Mouse (Mus musculus): ENCODE data around the gene Fcho1. TPM values are rescaled to one million over a fixed set of nuclear protein-coding genes. Genes with fewer than 3 reads are reported as not detected.
"Not testable (repeated sequence)": the region's sequence is repeated elsewhere in the genome, so short reads cannot be mapped to it uniquely, and the experiment has no call there.

Fcho1 gene
- polyA plus RNA-seq, 3 experiments from 2014 or later: 37.6 to 66.4 (median 54.3) TPM

DNA sequence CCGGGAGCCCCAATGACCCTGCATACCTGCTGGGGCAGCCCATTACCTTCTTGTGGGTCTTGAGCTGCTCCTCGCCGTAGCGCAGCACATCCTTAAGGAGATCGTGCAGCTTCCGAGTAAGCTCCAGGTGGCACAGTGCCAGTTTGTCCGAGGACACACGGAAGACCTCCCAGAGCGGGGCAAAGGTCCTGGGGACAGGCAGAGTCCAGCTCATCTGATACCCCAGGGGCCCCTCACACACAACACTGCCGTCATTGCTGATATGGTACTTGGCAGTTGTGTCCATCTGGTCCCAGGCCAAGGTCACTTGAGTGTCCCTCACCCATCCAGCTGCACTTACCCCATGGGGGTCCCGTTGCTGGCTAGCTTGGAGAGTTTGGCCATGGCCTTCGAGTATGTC lies 8.4 kb downstream of the Fcho1 start:
- no peak for ATAC-seq

DNA sequence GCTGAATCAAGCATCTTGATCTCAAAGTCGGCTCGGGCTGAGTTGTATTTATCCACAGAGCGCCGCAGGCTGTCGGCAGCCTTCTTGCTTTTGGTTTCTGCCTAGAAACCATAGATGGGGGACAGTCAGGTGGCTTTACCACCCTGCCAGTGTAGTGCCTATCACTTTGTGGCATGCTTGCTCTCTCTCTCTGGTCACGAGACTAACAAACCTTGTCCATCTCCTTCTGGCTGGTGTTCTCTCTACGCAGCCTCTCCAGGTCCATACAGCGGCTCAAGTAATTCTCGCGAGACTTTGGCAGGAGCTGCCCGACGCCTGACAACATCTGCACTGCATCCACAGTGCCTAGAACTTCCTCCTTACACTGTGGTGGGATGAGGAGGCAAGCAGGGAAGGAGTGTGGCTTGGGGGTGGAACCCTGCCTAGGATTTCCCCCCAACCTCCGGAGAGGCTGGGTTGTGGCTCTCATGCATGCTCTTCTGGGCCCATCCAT lies 8.9 kb downstream of the Fcho1 start:
- ATAC-seq: no peak

DNA sequence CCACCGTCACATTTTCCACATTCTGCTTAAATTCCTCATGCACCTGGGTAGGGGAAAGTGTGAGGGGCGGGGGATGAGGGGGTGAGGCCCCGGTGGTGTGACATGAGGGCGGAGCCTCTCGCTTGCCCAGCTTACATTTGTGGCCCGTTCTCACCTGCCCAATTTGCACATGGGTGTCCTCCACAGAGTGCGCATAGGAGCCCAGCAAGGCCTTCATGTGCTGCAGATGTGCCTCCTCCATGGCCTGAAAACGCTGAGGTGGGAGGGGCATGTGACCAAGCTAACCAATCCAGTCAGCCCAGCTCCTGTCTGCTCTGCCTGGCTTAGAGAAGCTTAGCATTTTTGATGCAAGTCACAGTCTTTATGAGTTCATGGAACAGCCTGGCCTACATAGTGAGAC lies 10.0 kb downstream of the Fcho1 start:
- ATAC-seq: no peak

DNA sequence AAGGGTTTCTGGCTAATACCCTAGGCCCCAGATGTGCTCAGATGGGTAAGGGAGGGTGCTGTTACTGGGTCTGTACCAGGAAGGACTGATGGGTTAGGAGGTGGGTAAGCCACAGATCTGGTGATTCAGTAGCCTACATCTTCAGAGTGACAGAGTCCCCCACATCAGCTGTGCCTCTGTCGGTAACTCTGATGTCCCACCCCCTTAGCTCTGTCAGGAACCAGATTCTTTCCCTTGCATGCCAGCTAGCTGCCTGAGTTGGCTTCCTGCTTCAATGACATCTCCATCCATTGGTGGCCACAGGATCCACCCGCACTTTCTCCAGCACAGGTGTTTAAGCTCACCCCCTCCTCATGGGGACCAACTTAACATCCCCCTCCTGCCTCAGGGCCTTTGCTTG lies 13.9 kb downstream of the Fcho1 start:
- no peak for ATAC-seq

DNA sequence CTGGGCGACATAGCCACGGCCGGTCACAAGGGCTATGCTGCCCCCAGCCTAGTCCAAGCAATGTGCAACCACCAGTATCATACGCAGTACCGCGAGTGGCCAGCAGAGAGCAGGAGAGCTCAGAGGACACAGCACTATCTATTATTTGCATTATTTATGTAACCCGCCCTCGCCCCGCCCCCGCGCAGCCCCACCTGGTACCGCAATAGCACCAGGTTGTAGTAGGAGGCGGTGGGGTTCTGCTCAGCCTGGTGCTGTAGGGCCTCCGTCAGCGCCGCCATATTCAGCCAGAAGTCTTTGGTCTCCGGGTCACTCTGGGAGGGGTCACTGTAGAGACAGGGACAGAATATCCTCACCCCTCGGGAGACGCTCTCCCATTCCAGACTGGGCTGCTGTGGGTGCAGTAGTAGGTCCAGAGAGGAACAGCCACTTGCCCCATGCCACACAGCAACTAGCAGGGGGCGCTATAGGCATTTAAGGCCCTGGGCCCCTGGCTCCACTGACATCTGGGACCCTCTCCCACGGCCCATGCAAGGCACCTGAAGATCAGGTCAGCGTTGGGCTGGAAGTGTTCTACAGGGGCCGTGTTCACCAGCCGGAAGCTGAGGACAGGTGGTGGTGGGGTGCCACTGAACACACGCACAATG lies 15.6 kb downstream of the Fcho1 start:
- peak; percentile 46 for ATAC-seq

DNA sequence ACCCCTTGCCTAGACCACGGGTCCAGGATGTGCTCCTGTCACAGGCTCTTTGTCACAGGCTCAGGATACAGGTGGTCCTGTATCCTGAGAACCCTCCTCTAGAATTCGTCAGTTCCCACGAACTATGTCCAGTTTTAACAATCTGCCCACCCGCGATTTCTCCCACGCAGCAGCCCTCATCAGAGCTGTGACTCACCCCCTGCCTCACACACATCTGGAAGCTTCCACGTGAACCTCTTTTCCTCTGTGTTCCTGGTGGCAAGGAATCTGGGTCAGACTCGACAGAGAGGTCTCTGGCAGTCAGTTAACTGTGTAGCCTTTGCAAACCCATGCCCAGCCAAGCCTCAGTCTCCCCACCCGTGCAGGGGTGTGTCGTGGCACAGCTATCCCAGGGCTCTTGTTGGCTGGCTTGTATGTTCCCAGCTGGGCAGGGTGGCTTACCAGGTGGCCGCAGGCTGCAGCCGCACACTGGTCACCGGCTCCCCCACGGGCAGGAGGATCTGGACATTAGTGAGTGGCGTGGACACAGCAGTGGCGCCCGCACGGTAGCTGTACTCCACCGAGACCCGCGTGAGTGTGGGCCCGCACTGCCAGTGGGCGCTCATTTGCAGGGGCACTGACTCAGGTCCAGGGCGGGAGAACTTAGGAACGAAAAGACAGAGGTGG lies 16.2 kb downstream of the Fcho1 start:
- no peak for ATAC-seq

DNA sequence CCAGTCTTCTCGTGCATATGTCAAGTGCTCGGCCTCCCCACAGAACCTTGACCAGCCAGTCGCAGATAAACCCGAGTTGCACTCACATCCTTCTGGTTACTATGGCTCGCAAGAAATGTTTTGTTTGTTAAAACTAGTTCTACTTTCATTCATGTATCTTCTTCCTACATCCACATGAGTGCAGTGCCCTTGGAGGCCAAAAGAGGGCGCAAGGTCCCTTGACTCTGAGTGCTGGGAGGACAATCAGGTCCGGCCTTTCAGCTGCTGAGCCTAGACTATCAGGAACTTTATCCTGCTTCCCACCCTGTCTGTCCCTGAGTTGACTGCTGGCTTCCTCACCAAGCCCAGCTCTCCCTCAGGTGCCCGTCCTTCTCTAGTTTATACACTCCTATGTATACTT lies 17.6 kb downstream of the Fcho1 start:
- no peak for ATAC-seq

DNA sequence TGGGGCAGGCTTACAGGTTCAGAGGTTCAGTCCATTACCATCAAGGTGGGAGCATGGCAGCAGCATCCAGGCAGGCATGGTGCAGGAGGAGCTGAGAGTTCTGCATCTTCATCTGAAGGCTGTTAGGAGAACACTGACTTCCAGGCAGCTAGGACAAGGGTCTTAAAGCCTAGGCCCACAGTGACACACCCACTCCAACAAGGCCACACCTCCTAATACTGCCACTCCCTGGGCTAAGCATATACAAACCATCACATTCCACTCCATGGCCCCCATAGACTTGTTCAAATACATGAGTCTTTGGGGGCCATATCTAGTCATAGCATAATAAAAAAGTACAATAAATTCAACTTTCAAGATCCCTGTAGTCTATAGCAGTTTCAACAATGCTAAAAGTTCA lies 22.1 kb downstream of the Fcho1 start:
- not testable (repeated sequence) for ATAC-seq

DNA sequence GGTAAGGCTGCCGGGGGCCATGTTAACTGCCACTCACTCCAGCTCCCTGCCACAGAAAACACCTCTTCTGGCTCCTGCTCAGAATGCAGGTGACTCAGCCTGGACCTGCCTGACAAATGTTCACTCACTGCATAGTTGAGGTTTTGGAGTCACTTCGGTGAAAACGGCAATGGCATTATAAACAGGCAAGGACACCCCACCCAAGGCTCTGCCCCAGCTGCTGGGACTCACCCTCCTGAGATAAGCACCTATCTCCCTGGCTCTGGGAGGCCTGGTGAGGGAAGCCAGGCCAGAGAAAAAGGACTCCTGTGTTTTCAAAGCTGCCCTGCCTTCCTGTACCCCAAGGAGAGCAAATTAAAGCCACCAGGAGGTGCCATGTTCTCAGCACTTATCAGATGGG lies 22.6 kb downstream of the Fcho1 start:
- no peak for ATAC-seq

DNA sequence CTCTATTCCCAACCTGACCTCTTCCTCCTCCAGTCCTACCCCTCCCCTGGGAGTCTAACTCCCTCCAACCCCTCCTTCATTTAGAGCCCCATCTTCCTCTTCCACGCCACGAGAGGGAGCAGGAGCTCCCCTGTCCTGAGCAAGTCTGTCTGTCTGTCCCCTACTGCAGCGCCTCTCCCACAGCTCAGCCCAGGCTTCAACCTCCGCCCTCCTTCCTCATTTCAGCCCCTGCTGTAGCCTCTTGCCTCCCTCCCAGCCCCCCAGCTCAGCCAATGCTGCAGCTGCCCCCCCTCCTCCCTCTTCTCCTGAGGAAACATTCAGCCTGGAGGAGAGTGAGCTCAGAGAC lies 23.5 kb downstream of the Fcho1 start:
- ATAC-seq: peak; percentile 44

DNA sequence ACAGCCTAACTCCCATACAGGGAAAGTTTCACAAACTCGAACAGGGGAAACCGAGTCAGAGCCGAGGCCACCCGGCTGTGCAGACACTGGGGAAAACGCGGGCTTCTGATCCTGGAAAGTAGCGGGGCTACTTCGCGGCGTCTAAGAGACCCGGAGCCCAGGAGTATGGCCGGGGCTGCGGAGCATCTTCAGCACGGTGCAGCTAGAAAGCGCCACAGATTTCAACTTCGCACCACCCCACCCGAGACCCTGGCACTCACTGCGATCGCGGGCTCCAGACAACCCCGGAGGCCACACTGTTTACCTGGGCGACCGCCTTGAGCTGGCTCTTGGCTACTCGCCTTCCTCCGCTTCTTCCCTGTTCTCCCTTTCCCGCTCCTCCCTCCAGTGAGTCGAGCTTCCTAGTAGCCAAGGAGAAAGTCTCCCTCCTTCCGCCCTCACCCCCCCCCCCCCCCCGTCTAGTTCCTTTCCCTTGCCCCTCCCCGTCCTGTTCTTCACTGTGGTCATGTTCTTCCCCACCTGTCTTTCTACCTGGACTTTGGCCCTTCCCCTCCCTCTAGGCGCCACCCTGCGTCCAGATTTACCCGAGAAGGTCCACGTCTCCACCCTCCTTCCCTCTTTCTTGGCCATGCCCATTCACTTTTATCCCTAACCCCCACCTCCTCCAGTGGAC lies 24.0 kb downstream of the Fcho1 start, which contains the start of gene B3gnt3:
Gene B3gnt3 (minus strand): TSS at position 376 of the 673 bp plus-strand sequence.
- peak; percentile 67 for ATAC-seq

DNA sequence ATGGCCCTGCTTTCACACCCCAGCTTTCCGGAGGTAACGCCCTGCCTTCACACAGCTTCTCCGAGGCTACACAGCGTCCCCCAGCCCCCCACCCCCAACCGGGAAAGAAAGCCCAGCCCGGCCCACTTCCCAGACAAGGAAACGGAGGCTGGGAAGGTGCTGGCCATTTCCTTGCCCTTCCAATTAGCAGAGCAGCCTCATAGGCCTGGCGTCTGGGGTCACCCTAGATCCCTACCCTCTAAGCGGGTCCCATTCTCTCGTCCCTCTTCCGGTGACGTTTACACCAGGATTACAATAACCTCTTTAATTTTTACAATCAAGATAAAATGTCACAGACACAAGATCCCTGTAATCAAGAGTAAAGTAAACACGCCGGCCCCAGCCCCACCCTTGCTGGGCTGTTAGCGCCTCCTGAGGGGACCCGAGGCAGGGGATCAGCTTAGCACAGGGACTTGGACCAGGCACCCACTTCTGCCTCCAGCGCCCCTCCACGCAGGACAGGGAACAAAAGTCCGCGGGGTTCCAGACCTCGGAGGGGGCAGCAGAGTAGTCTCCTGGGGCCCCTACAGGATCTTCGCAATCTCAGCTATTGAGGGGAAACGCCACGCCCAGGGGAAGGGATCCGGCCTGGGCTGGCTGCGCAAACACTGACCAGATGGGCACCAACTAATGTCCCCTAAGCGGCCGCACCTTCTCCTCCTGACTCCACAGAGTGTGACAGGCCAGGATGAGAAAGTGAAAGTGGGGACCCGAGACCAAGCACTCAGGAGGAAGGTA lies 24.8 kb downstream of the Fcho1 start:
- ATAC-seq: peak; percentile 54

DNA sequence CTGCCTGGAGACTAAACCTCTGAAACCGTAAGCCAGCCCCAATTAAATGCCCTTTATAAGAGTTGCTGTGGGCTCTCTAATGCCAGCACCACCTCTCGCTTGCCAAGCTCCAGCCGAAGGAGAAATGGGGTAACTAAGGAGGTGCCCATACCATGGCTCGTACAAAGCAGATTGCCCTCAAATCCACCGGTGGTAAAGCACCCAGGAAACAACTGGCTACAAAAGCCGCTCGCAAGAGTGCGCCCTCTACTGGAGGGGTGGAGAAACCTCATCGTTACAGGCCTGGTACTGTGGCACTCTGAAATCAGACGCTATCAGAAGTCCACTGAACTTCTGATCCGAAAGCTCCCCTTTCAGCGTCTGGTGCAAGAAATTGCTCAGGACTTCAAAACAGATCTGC lies 30.1 kb downstream of the Fcho1 start:
- not testable (repeated sequence) for ATAC-seq

DNA sequence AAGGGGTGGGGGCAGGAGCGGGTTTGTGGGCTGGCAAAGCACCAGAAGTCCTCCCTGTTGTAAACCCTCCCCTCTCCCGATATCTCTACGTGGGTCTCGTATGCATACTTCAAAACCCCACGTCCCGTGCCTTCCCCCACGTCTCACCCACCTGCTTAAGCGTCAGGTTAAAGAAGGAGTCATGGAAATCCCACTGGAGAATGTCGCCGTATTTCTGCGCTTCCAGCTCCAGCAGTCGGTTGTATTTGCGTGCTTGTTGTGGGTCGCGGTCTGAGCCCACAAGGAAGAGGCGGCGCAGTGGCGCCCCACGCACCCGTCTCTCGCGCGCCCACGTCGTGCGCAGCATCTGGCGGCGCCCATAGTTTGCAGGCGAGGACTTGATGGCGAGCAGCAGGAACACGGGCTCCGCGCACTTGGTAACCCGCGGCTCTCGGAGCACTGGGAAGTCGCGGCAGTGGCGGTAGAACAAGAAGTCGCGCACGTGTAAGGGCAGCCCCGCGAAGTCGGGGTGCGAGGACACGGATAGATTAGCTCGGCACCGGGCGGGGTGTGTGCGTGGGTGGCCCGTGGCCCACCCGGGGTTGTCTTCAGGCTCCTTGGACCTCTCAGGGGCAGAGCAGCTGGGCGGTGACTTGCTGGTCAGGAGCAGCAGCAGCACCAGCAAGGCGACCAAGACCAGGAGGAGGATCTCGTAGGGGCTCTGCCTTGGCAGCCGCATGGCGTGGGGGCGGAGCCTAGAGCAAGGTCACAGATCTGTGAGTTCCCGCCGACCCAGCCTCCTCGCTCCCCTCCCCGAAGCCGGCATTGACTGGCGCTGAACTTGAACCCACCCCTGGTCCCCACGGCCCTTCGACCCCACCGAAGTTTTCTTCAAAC lies 32.1 kb downstream of the Fcho1 start:
- ATAC-seq: peak; percentile 5

DNA sequence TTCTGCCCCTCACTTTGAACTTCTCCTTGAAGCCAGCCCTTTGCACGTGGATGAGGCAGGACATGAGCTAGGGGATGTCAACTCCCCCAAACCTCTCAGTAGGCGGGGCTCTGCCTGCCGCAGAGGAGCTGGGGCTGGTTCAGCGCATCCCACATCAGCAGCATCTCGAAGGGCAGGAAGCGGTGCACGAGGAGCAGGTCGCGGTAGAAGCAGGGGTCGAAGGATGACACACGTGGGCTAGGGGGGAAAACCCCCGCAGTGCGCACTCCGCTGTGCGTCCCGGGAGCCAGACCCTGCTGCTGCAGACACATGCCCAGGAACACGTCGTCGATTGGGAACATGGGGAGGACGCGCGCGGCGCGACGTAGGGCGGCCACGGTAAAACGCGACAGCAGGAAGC lies 33.0 kb downstream of the Fcho1 start:
- ATAC-seq: peak; percentile 91

DNA sequence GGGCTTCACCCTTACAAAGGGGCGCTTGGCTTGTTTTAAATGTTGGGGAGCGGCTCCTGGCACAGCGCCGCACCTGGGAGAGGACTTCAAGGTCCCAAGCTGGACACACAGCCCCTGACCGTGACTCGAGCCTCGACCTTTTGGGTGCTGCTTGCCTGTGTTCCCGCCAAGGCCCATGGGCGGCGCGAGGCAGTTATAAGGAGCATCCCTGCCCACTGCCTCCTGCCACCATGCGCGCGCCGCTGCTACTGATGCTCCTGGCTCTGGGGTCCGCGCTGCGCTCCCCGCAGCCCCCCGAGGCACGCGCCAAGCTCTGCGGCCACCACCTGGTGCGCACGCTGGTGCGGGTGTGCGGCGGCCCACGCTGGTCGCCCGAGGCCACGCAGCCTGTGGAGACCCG lies 36.5 kb downstream of the Fcho1 start, which contains the start of gene Insl3:
Gene Insl3 (plus strand): TSS at position 187 of the 400 bp plus-strand sequence.
- ATAC-seq: no peak

DNA sequence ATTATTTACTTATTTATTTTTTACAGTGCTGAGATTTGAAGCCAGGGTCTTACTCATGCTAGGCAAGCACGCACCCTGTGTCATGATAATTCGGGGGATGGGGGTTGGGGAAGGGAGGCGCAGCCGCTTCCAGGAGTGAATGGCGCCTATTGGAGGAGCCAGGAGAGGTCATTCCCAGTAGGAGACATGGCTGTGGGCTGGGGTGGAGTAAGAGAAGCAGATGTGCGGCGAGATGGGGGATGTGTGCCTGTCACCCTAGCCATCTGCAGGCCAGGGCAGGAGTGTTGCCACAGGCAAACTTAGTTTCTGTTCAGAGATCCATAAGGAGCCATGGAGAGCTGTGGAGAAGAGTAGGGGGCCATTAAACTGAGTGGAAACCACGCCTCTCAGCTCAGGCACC lies 37.9 kb downstream of the Fcho1 start:
- no peak for ATAC-seq

DNA sequence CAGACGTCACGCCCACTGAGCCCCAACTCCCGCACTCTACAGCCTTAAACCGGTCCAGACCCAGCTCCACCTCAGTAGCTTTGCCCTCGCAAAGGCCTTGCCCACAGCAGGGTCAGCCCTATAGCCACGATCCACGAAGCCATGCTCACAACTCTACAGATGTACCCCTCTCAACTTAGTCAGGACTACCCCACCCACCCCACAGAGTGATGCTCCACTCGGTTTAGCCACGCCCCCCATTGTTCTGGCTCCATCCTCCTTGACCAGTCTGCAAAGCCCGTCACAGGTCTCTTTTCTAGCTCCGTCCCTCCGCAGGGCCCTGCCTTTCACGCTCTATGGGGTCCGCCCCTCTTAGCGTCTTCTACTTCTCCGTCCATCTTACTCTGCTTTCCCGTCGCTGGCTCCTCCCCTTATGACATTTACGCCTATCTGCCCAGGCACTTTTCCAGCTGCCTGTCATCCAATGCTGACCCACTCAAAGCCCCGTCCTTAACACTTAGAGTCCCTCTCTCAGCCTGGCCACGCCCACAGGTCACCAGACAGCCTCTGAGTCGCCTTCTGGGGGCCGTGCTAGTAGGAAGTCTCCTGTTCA lies 39.3 kb downstream of the Fcho1 start:
- no peak for ATAC-seq

DNA sequence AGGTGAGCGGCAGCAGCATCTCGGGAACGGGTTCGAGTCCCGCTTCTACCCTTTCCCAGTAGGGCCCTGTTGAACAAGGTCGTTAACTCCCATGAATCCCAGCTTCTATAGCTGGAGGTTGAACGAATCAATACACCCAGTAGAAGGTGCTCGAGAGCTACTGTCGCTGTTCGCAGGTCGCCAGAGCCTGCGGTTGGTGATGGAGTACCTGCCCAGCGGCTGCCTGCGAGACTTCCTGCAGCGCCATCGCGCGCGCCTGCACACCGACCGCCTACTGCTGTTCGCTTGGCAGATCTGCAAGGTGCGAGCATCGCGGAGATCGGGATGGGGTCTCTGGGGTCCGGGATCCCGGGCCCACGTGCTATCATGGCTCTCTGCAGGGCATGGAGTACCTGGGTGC lies 39.9 kb downstream of the Fcho1 start:
- ATAC-seq: no peak

DNA sequence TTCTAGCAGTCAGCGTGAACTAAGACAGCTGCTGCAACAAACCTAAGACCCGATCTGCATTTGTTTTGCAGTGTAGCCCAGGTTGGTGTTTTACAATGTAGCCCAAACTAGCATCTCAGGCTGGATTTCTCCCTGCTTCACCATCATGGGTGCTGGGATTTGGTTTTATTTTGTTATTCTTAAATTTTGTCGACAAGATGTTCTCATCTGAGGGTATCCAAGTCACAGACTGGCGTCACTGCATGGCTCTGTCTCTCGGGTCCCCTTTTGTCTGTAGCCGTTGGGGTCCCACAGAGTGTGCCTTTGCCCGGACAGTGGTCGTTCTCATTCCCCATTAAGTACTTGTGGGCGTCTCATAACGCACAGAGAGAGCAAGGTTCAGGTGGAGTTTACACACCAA lies 40.8 kb downstream of the Fcho1 start:
- ATAC-seq: no peak

DNA sequence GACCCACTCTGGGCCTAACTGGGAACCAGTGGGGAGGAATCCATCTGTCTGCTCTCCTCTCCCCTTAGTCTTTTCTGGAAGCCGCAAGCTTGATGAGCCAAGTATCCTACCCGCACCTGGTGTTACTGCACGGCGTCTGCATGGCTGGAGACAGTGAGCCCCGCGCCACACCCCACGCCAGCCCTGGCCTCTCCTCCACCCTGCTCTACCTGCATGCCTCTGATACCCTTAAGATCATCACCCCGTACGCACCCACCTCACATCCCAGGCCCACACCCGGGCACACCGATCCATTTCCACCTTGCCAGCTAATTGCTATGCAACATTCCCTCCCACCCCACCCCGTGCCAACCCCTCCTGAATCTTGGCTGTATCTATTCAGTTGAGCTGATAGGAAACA lies 42.7 kb downstream of the Fcho1 start:
- ATAC-seq: no peak
